Mouse (Mus musculus): Measurements from ENCODE around the gene Serpinb9g. TPM values are rescaled to one million over a fixed set of nuclear protein-coding genes. Genes with fewer than 3 reads are reported as not detected.
"Not testable (repeated sequence)": the region's sequence is repeated elsewhere in the genome, so short reads cannot be mapped to it uniquely, and the experiment has no call there.

The Serpinb9g gene
- total RNA-seq (2021): not detected

- DNase-seq: not testable (repeated sequence)
Measured at GRCm38 (mm10) chr13:33484490-33484889, at the start of gene Serpinb9g. Gene Serpinb9g (plus strand): TSS chr13:33484790.

DNA sequence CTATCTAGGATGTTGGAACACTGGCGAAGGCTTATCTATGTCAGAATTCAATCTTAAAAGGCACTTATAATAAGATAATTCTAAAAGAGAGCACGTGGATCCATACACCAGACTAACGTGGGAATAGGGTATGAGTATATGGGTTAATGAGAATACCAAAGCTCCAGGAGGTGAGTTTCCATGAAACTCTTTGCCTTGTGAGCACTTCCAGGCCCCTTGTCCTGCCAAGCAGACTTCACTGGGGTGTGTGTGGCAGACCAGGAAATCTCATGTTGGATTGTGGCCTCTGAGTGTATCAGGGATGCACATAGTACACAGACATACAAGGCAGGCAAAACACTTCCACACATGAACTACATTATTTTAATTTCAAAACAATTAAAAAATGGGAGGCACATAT, 718 bp upstream of the Serpinb9g start:
- not testable (repeated sequence) for DNase-seq

GRCm38 (mm10) chr13:33524629-33525028, 40.0 kb downstream of the Serpinb9g start:
- DNase-seq: no peak

DNA sequence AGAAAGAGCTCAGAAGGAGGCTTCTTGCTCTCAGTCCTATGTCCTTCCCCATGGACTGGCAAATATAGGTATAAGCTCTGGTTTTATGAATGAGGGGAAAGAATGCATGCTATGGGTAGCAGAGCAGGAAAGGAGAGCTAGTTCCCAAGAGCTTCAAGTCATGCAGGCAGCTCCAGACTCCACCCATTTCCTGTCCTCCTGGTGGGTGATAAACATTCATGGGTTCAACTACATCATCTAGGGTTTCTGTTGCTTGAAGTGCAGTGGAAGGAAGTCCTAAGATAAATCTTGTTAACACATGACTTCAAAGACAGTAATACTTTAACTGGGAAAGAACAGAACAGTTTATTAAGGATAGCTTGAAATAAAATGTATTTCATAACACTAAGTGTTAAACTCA, 48.2 kb downstream of the Serpinb9g start:
- DNase-seq: no peak

Other genes starting within 250 kb of the Serpinb9g start
- gene Serpinb9e, start 235.2 kb upstream of the Serpinb9g start, total RNA-seq (2021): not detected
- not detected for gene Serpinb9f, start 160.7 kb upstream of the Serpinb9g start, total RNA-seq (2021)
- gene Gm11397, start 89.0 kb upstream of the Serpinb9g start, total RNA-seq (2021): not detected
- not detected for gene Serpinb6d, start 176.6 kb downstream of the Serpinb9g start, total RNA-seq (2021)